Mouse (Mus musculus) heart, embryonic 13.5 days (tissue): ENCODE measurements around the gene Sf3b4. TPM values are rescaled to one million over a fixed set of nuclear protein-coding genes. Genes with fewer than 3 reads are reported as not detected.
A peak's percentile ranks its signal among the peaks of the same experiment; 100 is the strongest.

Experiments
- ATAC-seq: fragments of 200-750 bp; cut with Nextera tagmentation; 2 replicates; pipeline ENCODE4 v1.8.0; 2017; ENCODE audit warnings: moderate TSS enrichment; ENCODE audit not compliant: insufficient number of reproducible peaks, low FRiP score, low TSS enrichment; ENCODE audit errors: extremely low read depth
- H3K27ac ChIP-seq: fragments of 300-500 bp; sonication (generic); replicated peaks from 2 replicates; pipeline ENCODE4 v1.5.1; 2015; ENCODE audit warnings: moderate library complexity, mild to moderate bottlenecking, inconsistent platforms
- H3K27me3 ChIP-seq: fragments of 300-500 bp; sonication (generic); replicated peaks from 2 replicates; pipeline ENCODE4 v1.6.1; 2015; ENCODE audit warnings: mild to moderate bottlenecking, inconsistent platforms
- H3K36me3 ChIP-seq: fragments of 300-500 bp; sonication (generic); 2 replicates; pipeline ENCODE4 v1.6.1; 2015; ENCODE audit warnings: mild to moderate bottlenecking, inconsistent platforms
- H3K4me1 ChIP-seq: fragments of 300-500 bp; sonication (generic); 2 replicates; pipeline ENCODE4 v1.6.1; 2015; ENCODE audit warnings: inconsistent platforms
- H3K4me2 ChIP-seq: fragments of 300-500 bp; sonication (generic); 2 replicates; pipeline ENCODE4 v1.6.1; 2015; ENCODE audit warnings: inconsistent platforms, mild to moderate bottlenecking, moderate library complexity
- H3K4me3 ChIP-seq: fragments of 300-500 bp; sonication (generic); 2 replicates; pipeline ENCODE4 v1.5.1; 2015; ENCODE audit warnings: moderate library complexity, mild to moderate bottlenecking, inconsistent platforms
- H3K9ac ChIP-seq: fragments of 300-500 bp; sonication (generic); 2 replicates; pipeline ENCODE4 v1.6.1; 2015; ENCODE audit warnings: inconsistent platforms, mild to moderate bottlenecking, moderate library complexity
- H3K9me3 ChIP-seq: fragments of 300-500 bp; sonication (generic); 2 replicates; pipeline ENCODE4 v1.6.1; 2016; ENCODE audit warnings: inconsistent platforms
- WGBS: fragments of 180-500 bp; shearing (Covaris S2); methylation state at CpG from one replicate; pipeline ENCODE4 v1.1.7; 2015; ENCODE audit warnings: mixed read lengths; 5-methylcytosine and 5-hydroxymethylcytosine counted together
- polyA plus RNA-seq: library from polyadenylated mRNA; unstranded; fragments of >200 nt; fragmentation: Nextera tagmentation; extraction: Ambion mirVana; gene quantifications from 2 replicates; pipeline ENCODE4 v1.2.1, GENCODE M21; 2015

Sf3b4 gene
- 97.7 and 98.6 TPM in 2 replicates for polyA plus RNA-seq

- H3K4me3 ChIP-seq = peak within 1 kb of the TSS; percentile 96
- H3K4me1 ChIP-seq = peaks cover 37% of the 10 kb centered on the region
- H3K27me3 ChIP-seq = no peaks in the 10 kb centered on the region
- peak within 1 kb of the TSS; percentile 93 for H3K4me2 ChIP-seq
- H3K9me3 ChIP-seq = no peaks in the 10 kb centered on the region
- peaks cover 53% of the 10 kb centered on the region for H3K36me3 ChIP-seq
- H3K27ac ChIP-seq = peak within 1 kb of the TSS; percentile 99
- under 1% methylated on average over 55 of the region's 58 CpGs for WGBS
- H3K9ac ChIP-seq = peak within 1 kb of the TSS; percentile 95
- peak; percentile 84 for ATAC-seq
Observed at GRCm38 (mm10) chr3:96172197-96173178, at the start of gene Sf3b4. Gene Sf3b4 (plus strand): TSS chr3:96172332.

- Histone ChIP-seq H3K4me2 (no peak overlapping the region), H3K4me1 (peaks cover 21% of the 10 kb centered on the region), H3K9ac (no peak overlapping the region), H3K9me3 (no peaks in the 10 kb centered on the region), H3K4me3 (no peak overlapping the region), H3K27me3 (no peaks in the 10 kb centered on the region), H3K36me3 (no peaks in the 10 kb centered on the region), H3K27ac (no peak overlapping the region)
- 84% methylated on average over 5 of the region's 5 CpGs for WGBS
- no peak for ATAC-seq
Observed at GRCm38 (mm10) chr3:96124235-96124634, 47.9 kb upstream of the Sf3b4 start.

DNA sequence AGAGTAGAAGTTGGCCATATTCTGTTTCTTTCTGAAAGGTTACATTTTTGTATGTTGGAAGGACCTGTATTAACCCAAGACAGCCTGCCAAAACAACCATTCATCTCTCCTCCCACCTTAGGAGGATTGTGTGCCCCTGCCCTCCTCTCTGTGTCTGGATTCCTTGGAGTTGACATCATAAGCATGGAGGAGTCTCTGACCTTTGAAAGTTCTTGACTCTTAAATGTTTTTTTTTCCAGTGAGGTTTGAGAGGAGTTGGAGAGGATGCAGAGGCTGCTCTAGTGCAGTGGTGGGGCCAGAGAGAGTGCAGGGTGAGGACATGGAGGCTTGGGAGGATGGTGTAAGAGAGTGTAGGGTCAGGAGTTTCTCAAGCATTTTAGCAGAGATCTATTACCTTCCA is 44.0 kb upstream of the Sf3b4 start:
- Histone ChIP-seq H3K27me3 (no peaks in the 10 kb centered on the region), H3K4me3 (no peak overlapping the region), H3K4me2 (peak overlapping the region; percentile 13; the same call in 1 of the 2 replicates), H3K9me3 (no peaks in the 10 kb centered on the region), H3K36me3 (0 out of 2 replicates have a peak, but pooled peaks cover 7% of the 10 kb centered on the region), H3K27ac (peak overlapping the region; percentile 74), H3K4me1 (peaks cover 40% of the 10 kb centered on the region), H3K9ac (no peak overlapping the region)
- ATAC-seq = no peak

GRCm38 (mm10) chr3:96132478-96132877 is 39.7 kb upstream of the Sf3b4 start:
- Histone ChIP-seq H3K4me3 (no peak overlapping the region), H3K27ac (no peak overlapping the region), H3K4me2 (no peak overlapping the region), H3K9me3 (no peaks in the 10 kb centered on the region), H3K9ac (no peak overlapping the region), H3K36me3 (peaks cover 25% of the 10 kb centered on the region), H3K27me3 (no peaks in the 10 kb centered on the region), H3K4me1 (peaks cover 55% of the 10 kb centered on the region)
- ATAC-seq = no peak
- 83% methylated on average over 3 of the region's 3 CpGs for WGBS

GRCm38 (mm10) chr3:96133327-96133905 is 38.7 kb upstream of the Sf3b4 start:
- no peak overlapping the region for H3K4me3 ChIP-seq
- WGBS = 53% methylated on average over 11 of the region's 11 CpGs
- H3K4me2 ChIP-seq = no peak overlapping the region
- ATAC-seq = no peak
- no peaks in the 10 kb centered on the region for H3K9me3 ChIP-seq
- peaks cover 46% of the 10 kb centered on the region for H3K4me1 ChIP-seq
- H3K27me3 ChIP-seq = no peaks in the 10 kb centered on the region
- peaks cover 34% of the 10 kb centered on the region for H3K36me3 ChIP-seq
- no peak overlapping the region for H3K27ac ChIP-seq
- no peak overlapping the region for H3K9ac ChIP-seq

DNA sequence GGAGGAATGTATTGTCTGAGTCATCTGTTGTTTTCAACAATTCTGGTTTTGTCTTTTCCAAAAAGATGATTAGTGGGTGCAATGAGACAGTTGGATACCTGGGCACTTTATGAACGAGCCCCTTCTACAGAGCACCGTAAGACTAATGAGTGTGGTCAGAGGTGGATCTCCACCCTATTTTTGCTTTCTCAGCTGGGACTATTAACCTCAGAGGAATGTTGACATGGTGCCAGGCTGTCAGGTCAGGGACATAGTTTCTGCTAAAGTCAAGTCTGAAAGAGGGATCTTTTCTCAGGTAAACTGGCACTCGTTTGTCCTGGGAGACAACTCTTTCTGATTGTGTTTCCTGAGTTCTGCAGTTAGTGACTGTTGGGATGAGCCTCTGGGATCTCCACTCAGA is 37.1 kb upstream of the Sf3b4 start:
- Histone ChIP-seq H3K27ac (no peak overlapping the region), H3K9ac (no peak overlapping the region), H3K27me3 (no peaks in the 10 kb centered on the region), H3K9me3 (no peaks in the 10 kb centered on the region), H3K4me3 (no peak overlapping the region), H3K4me1 (peaks cover 30% of the 10 kb centered on the region), H3K4me2 (no peak overlapping the region), H3K36me3 (peaks cover 43% of the 10 kb centered on the region)
- WGBS = 55% methylated on average over 3 of the region's 3 CpGs
- ATAC-seq = no peak

GRCm38 (mm10) chr3:96147950-96148349 is 24.2 kb upstream of the Sf3b4 start:
- ATAC-seq = no peak

DNA sequence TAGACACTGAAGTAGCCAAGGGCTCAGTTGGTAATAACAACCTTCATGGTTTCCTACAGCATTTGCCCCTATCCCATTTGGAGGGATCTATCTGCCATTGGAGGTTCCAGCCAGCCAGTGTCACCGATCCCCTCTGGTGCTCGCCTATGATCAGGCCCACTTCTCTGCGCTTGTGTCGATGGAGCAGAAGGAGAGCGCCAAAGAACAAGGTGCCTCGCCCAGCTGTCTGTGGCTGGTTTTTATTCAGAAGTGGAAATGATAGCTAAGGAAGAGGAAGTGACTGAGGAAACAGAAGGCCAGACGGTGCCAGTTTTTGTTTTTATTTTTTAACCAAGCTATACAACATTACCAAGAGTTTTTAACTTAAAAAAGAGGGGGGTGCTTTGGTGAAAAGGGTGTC is 20.3 kb upstream of the Sf3b4 start:
- no peaks in the 10 kb centered on the region for H3K27me3 ChIP-seq
- peaks cover 87% of the 10 kb centered on the region for H3K36me3 ChIP-seq
- WGBS = 80% methylated on average over 7 of the region's 7 CpGs
- no peak for ATAC-seq
- no peak overlapping the region for H3K4me3 ChIP-seq
- H3K9me3 ChIP-seq = no peaks in the 10 kb centered on the region
- H3K9ac ChIP-seq = no peak overlapping the region
- no peak overlapping the region for H3K27ac ChIP-seq
- H3K4me1 ChIP-seq = 0 out of 2 replicates have a peak, but pooled peaks cover 2% of the 10 kb centered on the region
- no peak overlapping the region for H3K4me2 ChIP-seq

More at GRCm38 (mm10) chr3:96147950-96148349, 24.2 kb upstream of the Sf3b4 start:
- H3K4me1 ChIP-seq = 0 out of 2 replicates have a peak, but pooled peaks cover 2% of the 10 kb centered on the region
- 11% methylated on average over 5 of the region's 5 CpGs for WGBS
- H3K36me3 ChIP-seq = peaks cover 77% of the 10 kb centered on the region
- H3K27ac ChIP-seq = no peak overlapping the region
- no peaks in the 10 kb centered on the region for H3K27me3 ChIP-seq
- H3K4me3 ChIP-seq = no peak overlapping the region
- H3K4me2 ChIP-seq = no peak overlapping the region
- no peak overlapping the region for H3K9ac ChIP-seq
- H3K9me3 ChIP-seq = no peaks in the 10 kb centered on the region

DNA sequence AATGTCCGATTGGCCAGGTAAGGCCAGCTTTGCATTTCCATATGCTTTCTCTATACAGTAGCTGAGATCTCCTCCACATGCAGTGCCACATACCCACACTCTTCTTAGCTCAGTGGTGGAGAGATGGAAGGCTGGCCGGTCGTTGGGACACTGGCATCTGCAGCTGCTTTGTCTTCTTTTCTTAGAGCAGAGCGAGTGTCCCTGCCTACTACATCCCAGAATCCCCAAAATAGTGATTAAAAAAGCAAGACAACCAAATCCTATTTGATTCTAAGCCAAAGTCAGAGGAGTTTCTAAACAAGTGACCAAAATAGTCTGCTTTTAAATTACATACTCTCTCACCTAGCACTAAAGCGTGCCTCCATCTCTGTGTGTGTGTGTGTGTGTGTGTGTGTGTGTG is 19.5 kb upstream of the Sf3b4 start:
- no peaks in the 10 kb centered on the region for H3K27me3 ChIP-seq
- H3K36me3 ChIP-seq = peaks cover 86% of the 10 kb centered on the region
- ATAC-seq = no peak
- H3K4me3 ChIP-seq = no peak overlapping the region
- H3K9ac ChIP-seq = no peak overlapping the region
- H3K4me2 ChIP-seq = no peak overlapping the region
- 93% methylated on average over 5 of the region's 5 CpGs for WGBS
- 0 out of 2 replicates have a peak, but pooled peaks cover 2% of the 10 kb centered on the region for H3K4me1 ChIP-seq
- no peaks in the 10 kb centered on the region for H3K9me3 ChIP-seq
- no peak overlapping the region for H3K27ac ChIP-seq

GRCm38 (mm10) chr3:96155501-96155900 is 16.6 kb upstream of the Sf3b4 start:
- Histone ChIP-seq H3K27me3 (no peaks in the 10 kb centered on the region), H3K4me2 (no peak overlapping the region), H3K4me1 (peaks cover 15% of the 10 kb centered on the region), H3K9ac (no peak overlapping the region), H3K36me3 (peaks cover 70% of the 10 kb centered on the region), H3K9me3 (no peaks in the 10 kb centered on the region), H3K27ac (no peak overlapping the region), H3K4me3 (no peak overlapping the region)
- ATAC-seq = no peak
- 79% methylated on average over 8 of the region's 8 CpGs for WGBS

DNA sequence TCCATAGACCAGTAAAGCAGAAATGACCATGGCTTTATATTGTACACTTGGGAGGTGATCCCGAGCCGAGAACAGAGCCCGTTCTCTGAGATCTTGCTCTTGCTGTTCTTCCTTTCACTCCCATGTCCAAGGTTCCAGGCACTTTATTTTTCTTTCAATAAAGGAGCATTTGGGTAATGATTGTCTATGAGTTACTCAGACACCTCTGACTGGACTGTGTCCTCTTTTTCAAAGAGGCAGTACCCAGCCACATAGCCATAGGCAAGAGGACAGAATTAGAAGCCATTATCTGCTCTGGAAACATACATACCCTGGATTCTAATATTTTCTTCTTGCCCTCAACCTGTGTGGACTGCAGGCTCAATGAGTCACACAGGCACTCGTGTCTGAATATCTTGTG is 12.3 kb upstream of the Sf3b4 start:
- WGBS = 63% methylated on average over 4 of the region's 4 CpGs
- peaks cover 30% of the 10 kb centered on the region for H3K4me1 ChIP-seq
- H3K27me3 ChIP-seq = no peaks in the 10 kb centered on the region
- H3K4me3 ChIP-seq = no peak overlapping the region
- H3K9me3 ChIP-seq = no peaks in the 10 kb centered on the region
- peak overlapping the region; percentile 81 for H3K4me2 ChIP-seq
- peaks cover 27% of the 10 kb centered on the region for H3K36me3 ChIP-seq
- no peak for ATAC-seq
- H3K27ac ChIP-seq = peak overlapping the region; percentile 85
- H3K9ac ChIP-seq = peak overlapping the region; percentile 50
